Mouse (Mus musculus) E14TG2a.4 (cell line): ENCODE measurements around the gene Tomm40.

ENCODE experiments used
- H3K27me3 ChIP-seq: 2 replicates; pipeline ENCODE4 v1.6.1; 2014; ENCODE audit warnings: low read length, control low read depth; ENCODE audit not compliant: insufficient read depth
- H3K36me3 ChIP-seq: 2 replicates; pipeline ENCODE4 v1.6.1; 2014; ENCODE audit warnings: low read length, control low read depth; ENCODE audit not compliant: insufficient read depth
- H3K4me1 ChIP-seq: replicated peaks from 2 replicates; pipeline ENCODE4 v1.6.1; 2014; ENCODE audit warnings: low read depth, low read length, control low read depth
- H3K4me3 ChIP-seq: replicated peaks from 2 replicates; pipeline ENCODE4 v1.5.1; 2014; ENCODE audit warnings: mild to moderate bottlenecking, low read length
- H3K9me3 ChIP-seq: 2 replicates; pipeline ENCODE4 v1.6.1; 2014; ENCODE audit warnings: low read length, control low read depth
- CTCF ChIP-seq: conservative IDR thresholded peaks from 2 replicates; pipeline ENCODE4 v1.5.1; 2014; ENCODE audit warnings: low read length
- NANOG ChIP-seq: IDR thresholded peaks from 2 replicates; pipeline ENCODE4 v1.6.1; 2014; ENCODE audit warnings: borderline replicate concordance, low read length, mixed read lengths
- POU5F1 ChIP-seq: IDR thresholded peaks from 2 replicates; pipeline ENCODE4 v1.6.1; 2014; ENCODE audit warnings: low read length, borderline replicate concordance

The Tomm40 gene

GRCm38 (mm10) chr7:19740269-19740668 lies 25.0 kb upstream of the Tomm40 start:
- Histone ChIP-seq H3K36me3 (peaks cover 73% of the 10 kb centered on the region), H3K9me3 (peaks cover 10% of the 10 kb centered on the region), H3K4me3 (peak overlapping the region; percentile 64), H3K4me1 (peaks cover 71% of the 10 kb centered on the region), H3K27me3 (no peaks in the 10 kb centered on the region)
- TF ChIP-seq NANOG: no peak
- TF ChIP-seq POU5F1: no peak
- TF ChIP-seq CTCF: peak; percentile 34

GRCm38 (mm10) chr7:19738771-19739170 lies 23.5 kb upstream of the Tomm40 start:
- TF ChIP-seq CTCF (peak; percentile 32; the same call in 1 of the 2 replicates), NANOG (no peak), POU5F1 (no peak)
- Histone ChIP-seq H3K4me1 (peaks cover 71% of the 10 kb centered on the region), H3K36me3 (peaks cover 73% of the 10 kb centered on the region), H3K27me3 (no peaks in the 10 kb centered on the region), H3K4me3 (no peak overlapping the region), H3K9me3 (peaks cover 10% of the 10 kb centered on the region)

GRCm38 (mm10) chr7:19736389-19737057 lies 21.3 kb upstream of the Tomm40 start:
- peaks cover 10% of the 10 kb centered on the region for H3K9me3 ChIP-seq
- H3K36me3 ChIP-seq: peaks cover 85% of the 10 kb centered on the region
- no peak for TF ChIP-seq NANOG
- TF ChIP-seq CTCF: no peak
- no peak for TF ChIP-seq POU5F1
- peaks cover 64% of the 10 kb centered on the region for H3K4me1 ChIP-seq
- H3K4me3 ChIP-seq: no peak overlapping the region
- no peaks in the 10 kb centered on the region for H3K27me3 ChIP-seq

- H3K4me3 ChIP-seq: no peak overlapping the region
- peaks cover 10% of the 10 kb centered on the region for H3K9me3 ChIP-seq
- TF ChIP-seq POU5F1 (no peak), CTCF (no peak), NANOG (no peak)
- H3K4me1 ChIP-seq: peaks cover 48% of the 10 kb centered on the region
- H3K27me3 ChIP-seq: no peaks in the 10 kb centered on the region
- peaks cover 94% of the 10 kb centered on the region for H3K36me3 ChIP-seq
Measured at GRCm38 (mm10) chr7:19734178-19734666, 19.0 kb upstream of the Tomm40 start.

- no peaks in the 10 kb centered on the region for H3K9me3 ChIP-seq
- H3K4me1 ChIP-seq: peaks cover 61% of the 10 kb centered on the region
- H3K27me3 ChIP-seq: no peaks in the 10 kb centered on the region
- no peak overlapping the region for H3K4me3 ChIP-seq
- H3K36me3 ChIP-seq: peaks cover 95% of the 10 kb centered on the region
- TF ChIP-seq CTCF: no peak
- TF ChIP-seq NANOG: no peak
- TF ChIP-seq POU5F1: no peak
Measured at GRCm38 (mm10) chr7:19726541-19726940, 11.3 kb upstream of the Tomm40 start.

- H3K4me1 ChIP-seq: peaks cover 65% of the 10 kb centered on the region
- H3K36me3 ChIP-seq: peaks cover 95% of the 10 kb centered on the region
- no peak for TF ChIP-seq CTCF
- no peak for TF ChIP-seq NANOG
- no peak for TF ChIP-seq POU5F1
- no peaks in the 10 kb centered on the region for H3K9me3 ChIP-seq
- no peaks in the 10 kb centered on the region for H3K27me3 ChIP-seq
- H3K4me3 ChIP-seq: no peak overlapping the region
Measured at GRCm38 (mm10) chr7:19724167-19724566, 8.9 kb upstream of the Tomm40 start.

GRCm38 (mm10) chr7:19722754-19723195 lies 7.5 kb upstream of the Tomm40 start:
- Histone ChIP-seq H3K4me1 (peaks cover 68% of the 10 kb centered on the region), H3K27me3 (no peaks in the 10 kb centered on the region), H3K9me3 (no peaks in the 10 kb centered on the region), H3K4me3 (0 out of 2 replicates have a peak overlapping the region, but pooled peaks have one; percentile 23), H3K36me3 (peaks cover 94% of the 10 kb centered on the region)
- TF ChIP-seq NANOG (no peak), POU5F1 (no peak), CTCF (no peak)

GRCm38 (mm10) chr7:19719200-19719599 lies 4.0 kb upstream of the Tomm40 start:
- H3K4me1 ChIP-seq: peaks cover 55% of the 10 kb centered on the region
- TF ChIP-seq NANOG: no peak
- TF ChIP-seq POU5F1: no peak
- TF ChIP-seq CTCF: no peak

More at GRCm38 (mm10) chr7:19719200-19719599, 4.0 kb upstream of the Tomm40 start:
- no peak overlapping the region for H3K4me3 ChIP-seq
- H3K27me3 ChIP-seq: no peaks in the 10 kb centered on the region
- peaks cover 71% of the 10 kb centered on the region for H3K36me3 ChIP-seq
- H3K9me3 ChIP-seq: no peaks in the 10 kb centered on the region
